Mouse (Mus musculus) right cerebral cortex, adult 2 months (tissue): ENCODE measurements at regions not wholly inside any gene's neighbourhood (a gene's known extent, or its start where the extent isn't known, plus 50 kb on each side); places are given as distances from the start of the nearest gene placed in this dataset.

ENCODE experiments used
- DNase-seq, 2 experiments: peaks; one replicate each; pipeline ENCODE4 v3.0.0; 2021 to 2022; ENCODE audit warnings: low spot score in 2 of 2

GRCm38 (mm10) chr4:125439856-125440255 lies 50.6 kb upstream of the Grik3 start:
- DNase-seq, result no peak

DNA sequence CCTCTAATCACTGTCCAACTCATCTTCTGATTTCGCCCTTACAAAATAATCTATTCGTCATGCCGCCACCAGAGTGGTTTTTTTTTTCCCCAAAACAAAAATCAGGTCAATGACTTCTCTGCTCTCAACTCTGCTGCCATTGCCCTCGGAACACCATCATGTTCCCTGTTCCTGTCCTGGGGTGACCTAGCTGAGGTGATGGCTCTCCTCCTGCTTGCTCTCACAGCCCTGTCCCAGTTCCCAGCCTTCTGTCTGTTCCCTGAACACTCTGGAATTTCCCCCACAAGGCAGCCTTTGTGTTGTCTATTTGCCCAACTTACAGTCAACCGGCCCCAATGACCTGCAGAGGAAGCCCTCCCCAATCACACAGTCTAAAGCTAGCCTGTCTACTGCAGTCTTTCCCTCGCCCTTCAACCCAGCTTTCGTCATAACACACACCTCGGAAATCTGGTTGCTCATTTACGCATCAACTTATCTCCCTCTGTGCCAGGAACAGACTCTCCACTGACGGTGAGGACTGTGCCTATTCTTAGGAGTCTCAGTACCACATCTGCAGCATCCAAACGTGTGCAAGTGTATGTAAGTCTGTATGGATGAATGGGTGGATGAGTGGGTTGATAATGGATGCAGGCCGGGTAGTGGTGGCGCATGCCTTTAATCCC lies 53.2 kb upstream of the Grik3 start:
- no peak for DNase-seq

DNA sequence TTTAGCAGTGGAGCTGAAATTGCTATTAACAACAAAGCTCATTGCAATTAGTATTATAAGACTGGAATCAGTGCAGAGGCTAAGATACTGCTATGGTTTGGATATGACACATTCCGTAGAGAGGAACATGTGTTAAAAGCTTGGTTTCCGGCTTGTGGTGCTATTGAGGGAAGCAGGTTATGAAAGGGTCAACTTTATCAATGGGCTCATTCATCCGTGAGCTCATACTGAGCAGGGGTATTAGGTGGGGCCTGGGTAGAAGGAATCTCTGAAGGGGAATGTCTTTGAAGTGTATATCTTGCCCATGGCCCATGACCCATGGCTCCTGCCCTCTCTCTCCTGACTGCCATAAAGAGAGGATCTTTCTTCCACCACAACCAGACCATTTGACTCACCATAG lies 57.0 kb upstream of the Grik3 start:
- no peak for DNase-seq

- DNase-seq, result no peak
Observed at GRCm38 (mm10) chr4:125431648-125432047, 58.9 kb upstream of the Grik3 start.

GRCm38 (mm10) chr4:125430845-125431244 lies 59.7 kb upstream of the Grik3 start:
- DNase-seq, result no peak

DNA sequence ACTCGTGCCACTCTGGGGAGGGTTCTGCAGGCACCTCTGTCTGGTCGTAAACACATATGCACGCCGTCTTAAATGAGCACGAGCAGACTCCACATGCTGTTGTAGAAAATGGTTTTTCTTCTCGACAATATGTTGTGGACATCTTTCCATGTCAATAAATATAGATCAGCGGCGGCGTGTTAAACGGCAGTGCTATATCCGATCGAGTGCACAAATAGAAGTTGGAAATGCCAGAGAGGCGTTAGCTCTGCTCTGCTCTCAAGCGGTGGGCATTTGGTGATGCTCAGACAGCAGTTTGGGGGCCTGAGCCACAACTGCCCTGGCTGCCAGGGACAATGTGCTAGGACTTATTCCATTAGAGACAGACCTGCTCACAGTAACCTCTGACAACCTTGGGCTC lies 61.8 kb upstream of the Grik3 start:
- DNase-seq, result peak in 1 of 2 experiments; percentile 14

DNA sequence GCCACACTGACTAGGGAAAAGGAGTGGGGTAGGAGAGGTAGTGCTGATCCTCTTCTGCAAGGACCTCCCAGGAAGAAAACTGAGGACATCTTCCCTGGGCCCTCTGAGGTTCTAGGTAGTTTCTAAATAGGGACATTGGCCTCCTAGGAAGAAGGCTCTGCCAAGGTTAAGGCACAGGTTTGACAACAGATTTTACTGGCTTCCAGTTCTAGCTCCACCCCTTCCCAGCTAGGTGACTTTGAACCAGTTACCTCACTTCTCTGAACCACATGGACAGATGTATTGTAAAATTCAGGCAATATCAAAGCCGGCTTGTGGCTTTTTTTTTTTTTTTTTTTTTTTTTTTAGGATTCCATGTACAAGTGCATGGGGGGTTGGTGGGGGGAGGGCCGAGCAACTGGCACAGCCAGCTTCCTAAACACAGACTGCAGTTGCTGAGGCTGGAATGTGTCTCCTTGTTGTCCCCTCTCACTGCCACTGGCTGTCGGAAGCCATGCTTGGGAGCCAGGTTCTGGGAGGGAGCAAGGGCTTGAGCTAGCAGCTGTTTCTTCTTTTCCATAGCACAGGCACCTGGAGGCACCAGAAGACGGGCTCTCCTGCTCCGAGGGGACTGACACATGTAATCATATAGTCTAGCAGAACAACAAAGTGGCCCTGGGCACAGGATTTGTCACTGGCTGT lies 69.8 kb upstream of the Grik3 start:
- no peak for DNase-seq

GRCm38 (mm10) chr4:125419491-125420255 lies 70.8 kb upstream of the Grik3 start:
- DNase-seq, result no peak

DNA sequence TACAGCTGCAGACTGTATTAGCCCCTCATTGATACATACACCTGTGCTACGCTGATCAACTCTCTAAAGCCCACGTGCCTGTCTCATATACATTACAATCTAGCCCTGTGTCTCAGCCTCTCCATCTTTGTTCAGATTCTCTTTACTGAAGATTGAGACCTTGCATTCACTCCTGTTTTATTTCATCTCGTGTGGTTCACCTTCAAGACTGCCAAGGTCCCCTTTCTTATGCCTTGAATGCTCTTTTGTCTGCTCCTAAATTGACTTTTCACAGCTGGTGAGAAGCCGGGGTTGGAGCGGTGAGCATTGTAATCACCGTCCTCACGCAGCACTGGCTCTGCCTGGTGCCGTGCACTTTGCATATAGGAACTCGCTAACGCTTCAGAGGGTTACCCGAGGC lies 75.2 kb upstream of the Grik3 start:
- DNase-seq, result no peak

GRCm38 (mm10) chr4:125413833-125414719 lies 76.4 kb upstream of the Grik3 start:
- DNase-seq, result peak in 1 of 2 experiments; percentile 36

GRCm38 (mm10) chr4:125410736-125411441 lies 79.6 kb upstream of the Grik3 start:
- DNase-seq, result no peak

GRCm38 (mm10) chr4:125399376-125400112 lies 91.0 kb upstream of the Grik3 start:
- peak in 1 of 2 experiments; percentile 8 for DNase-seq

- DNase-seq, result peak; percentile 77 to 81
Observed at GRCm38 (mm10) chr4:125397007-125397461, 93.5 kb upstream of the Grik3 start.

GRCm38 (mm10) chr4:125391269-125391668 lies 99.2 kb upstream of the Grik3 start:
- no peak for DNase-seq

DNA sequence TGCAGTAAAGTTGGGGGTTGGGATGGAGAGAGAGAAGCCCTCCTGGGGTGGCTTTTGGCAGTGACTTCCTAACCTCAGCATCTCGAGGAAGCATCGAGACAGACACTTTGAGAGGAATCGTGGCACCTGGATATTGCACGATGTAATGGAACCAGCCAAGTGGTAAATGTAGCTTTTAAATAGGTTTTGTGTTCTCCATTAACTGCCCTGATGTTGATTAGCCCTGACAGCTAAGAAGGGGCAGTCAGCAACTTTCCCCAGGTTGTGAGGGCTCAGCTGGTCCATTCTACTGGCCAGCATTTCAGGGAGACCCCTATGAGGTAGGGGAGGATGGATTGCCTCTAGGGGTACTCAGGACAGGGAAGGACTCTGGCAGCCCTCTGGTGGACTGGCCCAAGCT lies 104.7 kb upstream of the Grik3 start:
- no peak for DNase-seq

DNA sequence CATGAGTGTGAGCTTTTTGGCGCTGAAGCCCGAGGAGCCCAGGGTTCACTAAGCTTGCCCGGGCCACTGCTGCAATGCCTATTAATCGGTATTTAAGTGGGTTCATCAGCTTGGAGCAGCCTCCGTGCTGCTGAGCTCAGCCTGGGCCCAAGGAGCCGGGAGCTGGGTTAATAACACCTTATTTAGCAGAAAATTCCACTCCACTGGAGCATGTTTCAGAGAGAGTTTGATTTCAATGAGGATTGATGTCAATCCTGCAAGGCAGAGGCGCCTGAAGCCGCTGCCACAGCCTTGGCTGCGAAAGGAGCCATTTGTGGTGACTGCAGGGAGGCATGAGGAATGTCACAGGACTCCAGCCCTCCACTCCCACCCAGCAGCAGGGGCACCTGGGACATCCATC lies 126.5 kb upstream of the Grik3 start:
- no peak for DNase-seq

DNA sequence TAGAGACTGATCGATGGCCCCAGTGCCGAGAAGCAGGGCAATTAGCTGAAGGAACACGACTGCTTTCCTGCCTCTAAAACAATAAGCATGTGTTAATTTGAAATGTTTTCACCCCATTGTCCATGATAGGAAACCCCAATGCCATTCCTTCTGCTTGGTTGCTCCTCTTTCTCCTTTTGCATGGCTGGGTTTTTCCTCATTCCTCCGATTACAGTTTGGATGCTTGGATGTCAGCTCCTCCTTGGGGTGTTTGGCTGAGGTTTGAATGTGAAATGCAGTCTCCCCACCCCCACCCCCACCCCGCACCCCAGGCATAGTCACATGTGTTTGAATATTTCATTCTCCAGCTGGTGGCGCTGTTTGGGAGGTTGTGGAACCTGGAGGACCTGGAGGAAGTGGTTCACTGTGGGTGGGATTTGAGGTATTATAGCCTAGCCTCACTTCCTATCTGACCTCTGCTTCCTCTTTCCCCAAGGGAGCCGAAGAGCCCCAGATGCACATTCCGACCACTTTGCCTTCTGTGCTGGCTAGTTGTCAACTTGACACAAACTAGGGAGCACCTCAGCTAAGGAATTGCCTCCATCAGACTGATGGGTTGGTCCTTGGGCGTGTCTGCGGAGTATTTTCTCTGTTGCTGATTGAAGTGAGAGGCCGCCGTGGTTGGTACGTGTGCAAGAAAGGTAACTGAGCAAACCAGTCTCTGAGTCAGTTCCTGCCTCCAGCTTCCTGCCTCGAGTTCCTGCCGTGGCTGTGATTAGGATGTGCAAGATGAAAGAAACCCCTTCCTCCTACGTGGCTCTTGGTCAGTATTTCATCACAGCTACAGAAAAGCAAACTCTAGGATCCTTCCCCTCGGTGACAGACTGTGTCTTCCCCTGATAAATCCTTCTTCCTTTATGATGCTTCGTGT lies 128.6 kb upstream of the Grik3 start:
- no peak for DNase-seq

- no peak for DNase-seq
Observed at GRCm38 (mm10) chr4:125358356-125358755, 132.1 kb upstream of the Grik3 start.

- DNase-seq, result no peak
Observed at GRCm38 (mm10) chr4:125356441-125356840, 134.1 kb upstream of the Grik3 start.
